Mouse (Mus musculus): ENCODE results near the gene Ano10.

Gene Ano10

DNA sequence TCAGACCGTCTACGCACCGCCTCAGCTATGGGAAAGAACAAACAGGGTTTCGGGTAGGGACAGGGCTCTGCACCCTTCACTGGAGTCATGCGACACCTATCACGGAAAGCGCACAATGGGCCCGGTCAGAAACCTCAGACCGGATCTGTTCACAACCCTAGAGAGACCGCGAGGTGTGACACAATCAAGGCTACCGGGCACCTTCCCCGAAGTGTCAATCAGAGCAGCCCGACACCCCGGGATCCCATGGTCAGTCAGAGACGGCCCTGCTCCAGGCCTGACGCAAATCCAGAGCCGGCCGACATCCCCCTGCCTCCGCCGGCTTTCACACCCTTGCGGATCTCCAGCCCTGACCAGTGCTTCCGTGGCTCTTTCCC, 370 bp downstream of the Ano10 start:
- DNase-seq (ENCODE audit: extremely low read depth, insufficient read length, low spot score) = no peak

DNA sequence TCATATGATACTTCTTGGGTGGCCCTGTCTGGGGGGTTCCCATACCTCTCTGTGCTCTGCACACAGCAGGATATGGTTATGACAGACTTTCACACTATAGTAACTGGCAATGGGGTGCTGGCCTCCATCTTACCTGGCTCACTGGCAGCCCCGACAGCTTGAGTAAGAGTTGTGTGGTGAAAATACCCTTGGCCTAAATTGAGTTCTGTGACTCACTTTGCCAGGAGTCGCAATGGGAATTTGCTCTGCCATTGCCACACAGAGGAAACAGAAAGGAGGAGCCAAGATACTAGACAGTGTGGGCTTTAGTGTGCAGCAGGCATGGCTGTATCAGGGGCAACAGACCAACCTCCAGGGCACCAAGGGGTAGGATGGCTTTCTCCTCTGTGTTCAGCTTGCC, 4.0 kb downstream of the Ano10 start:
- no peak for DNase-seq (ENCODE audit: extremely low read depth, insufficient read length, low spot score)

DNA sequence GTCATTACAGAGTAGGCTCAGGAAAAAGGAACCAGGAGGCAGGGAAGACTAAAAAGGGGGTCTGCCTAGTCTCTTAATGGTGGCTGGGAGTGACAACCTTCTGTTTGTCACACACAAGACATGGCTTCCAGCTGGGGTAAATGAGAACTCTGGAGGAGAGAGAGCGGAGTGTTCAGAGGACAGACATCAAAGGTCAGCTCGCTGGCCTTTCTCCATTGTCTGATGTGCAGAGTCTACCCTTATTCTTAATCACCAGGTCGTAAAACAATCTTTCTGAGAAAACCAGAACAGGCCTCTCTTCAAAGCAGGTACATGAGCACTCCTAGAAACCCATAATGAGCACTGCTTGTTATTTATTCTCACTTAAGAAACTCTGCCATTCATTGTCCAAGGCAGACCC, 5.8 kb downstream of the Ano10 start:
- DNase-seq (ENCODE audit: extremely low read depth, insufficient read length, low spot score) = no peak

DNA sequence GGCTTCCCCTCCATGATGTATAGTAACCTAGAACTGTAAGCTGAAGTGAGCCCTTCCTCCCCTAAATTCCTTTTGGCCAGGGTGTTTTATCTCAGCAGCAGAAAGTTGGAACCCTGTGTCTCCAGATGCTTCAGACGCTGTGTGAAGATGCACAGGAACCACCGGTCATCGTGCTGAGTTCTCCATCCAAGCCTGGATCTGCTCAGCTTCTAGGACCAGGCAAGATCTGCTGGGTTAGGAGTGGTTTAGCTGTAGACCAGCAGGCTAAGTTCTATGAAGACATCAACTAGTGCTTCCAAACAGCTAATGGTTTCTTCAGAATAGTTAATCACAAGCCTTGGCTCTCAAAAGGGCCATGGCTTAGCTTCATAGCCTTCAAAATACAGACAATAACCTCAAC, 6.7 kb downstream of the Ano10 start:
- no peak for DNase-seq (ENCODE audit: extremely low read depth, insufficient read length, low spot score)

DNA sequence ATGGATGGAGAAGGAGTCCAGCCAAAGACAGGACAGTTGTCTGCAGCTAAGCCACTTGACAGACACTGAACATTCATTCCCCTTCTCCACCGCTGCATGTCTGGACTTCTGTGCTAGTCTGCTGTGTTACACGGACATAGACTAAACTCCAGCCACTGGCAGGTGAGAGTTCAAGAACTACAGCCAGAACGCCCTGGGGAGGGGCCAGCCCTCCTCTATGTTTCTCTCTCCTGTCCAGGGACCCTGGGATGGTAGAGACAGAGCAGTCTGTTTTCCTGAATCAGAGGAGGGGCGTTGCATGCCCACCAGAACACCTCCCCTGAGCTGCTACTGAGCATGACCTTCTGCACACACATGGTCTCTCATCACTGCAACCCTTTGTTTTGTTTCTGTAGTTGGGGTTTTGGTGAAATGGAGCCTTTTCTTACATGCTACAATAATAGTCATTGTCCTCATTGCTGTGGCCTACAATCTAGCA, 8.4 kb downstream of the Ano10 start:
- DNase-seq (ENCODE audit: extremely low read depth, insufficient read length, low spot score) = no peak

DNA sequence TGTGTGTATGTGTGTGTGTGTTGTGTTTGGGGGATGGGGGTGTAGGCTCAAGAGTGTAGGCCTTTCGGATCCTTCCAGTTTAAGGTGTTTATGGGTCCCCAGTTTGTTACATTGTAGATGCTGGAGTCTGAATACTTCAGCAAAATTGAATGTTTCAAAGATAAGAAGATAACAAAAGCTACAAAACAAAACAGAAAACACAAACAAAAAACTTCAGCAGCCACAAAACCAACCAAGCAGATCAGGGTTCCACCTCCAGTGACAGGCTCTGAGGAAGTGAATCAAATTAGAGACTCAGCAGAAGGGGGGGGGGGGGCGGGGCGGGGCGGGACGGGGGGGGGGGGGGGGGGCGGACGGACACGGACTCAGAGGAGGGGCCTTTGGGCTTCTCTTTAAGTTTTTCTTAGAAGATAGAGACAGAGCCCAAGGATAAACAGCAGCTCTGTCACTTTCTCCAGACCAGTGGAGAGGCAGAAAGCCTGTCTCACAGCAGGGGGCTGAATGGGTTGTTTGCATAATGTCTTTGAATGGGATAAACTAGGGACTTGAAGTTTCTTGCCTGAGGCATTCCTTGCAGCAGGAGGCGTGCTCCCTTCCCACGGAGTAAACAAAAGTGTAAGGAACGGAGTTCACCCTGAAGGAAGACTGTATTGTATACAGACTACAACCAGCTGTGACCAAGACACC, 8.9 kb downstream of the Ano10 start:
- no peak for DNase-seq (ENCODE audit: extremely low read depth, insufficient read length, low spot score)

DNA sequence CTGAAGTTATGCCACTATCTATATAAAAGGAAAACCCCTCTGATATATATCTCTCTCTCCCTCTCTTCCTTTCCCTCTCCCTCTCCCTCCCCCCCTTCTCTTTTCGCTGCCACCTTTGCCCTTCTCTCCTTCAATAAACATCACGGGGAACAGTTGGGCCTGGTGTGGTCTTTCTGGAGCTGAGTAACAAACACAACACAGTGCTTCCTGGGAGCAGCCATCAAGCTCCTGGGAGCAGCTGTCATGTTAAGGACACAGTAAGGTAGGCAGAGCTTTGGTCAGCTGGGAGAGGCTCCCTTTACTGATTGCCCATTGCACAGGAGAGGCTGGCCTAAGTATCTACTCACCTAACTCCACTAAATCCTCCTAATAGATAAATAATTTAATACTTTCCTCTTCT, 9.5 kb downstream of the Ano10 start:
- DNase-seq (ENCODE audit: extremely low read depth, insufficient read length, low spot score) = no peak

DNA sequence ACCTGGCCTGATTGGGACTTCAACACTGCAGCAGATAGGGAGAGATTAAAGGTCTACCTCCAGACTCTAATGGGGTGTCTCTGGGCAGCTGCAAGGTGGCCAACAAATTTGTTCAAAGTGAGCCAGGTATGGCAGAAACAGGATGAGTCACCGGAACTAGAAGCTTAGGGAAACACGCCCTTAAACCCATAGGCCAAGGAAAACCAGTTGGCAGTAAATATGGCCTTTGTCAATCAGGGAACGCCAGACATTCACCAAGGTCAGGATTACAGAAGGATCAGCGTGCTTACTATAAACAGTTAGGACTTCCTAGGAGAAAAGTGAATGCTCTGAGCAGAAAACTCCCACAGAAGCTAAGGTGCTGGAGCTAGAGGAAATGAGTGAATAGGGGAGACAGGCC, 13.2 kb downstream of the Ano10 start:
- DNase-seq (ENCODE audit: extremely low read depth, insufficient read length, low spot score) = no peak

DNA sequence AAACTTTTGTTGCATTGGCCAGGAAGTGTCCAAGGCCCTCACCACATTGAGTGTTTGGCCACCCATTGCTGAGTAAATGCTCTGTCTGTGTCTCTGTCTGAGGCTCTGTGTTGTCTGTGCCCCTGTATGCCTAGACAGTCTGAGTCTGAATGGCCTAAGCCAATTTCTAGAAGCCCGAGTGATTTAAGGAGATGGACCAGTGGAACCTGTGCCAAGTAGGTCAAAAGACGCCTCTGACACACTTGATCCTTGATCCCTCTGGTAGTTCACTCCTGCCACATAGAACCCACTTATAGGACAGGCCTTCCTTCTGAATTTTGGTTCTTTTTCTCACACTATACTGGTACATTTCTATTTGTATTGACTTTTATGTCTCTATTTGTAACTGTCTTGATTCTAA, 17.6 kb downstream of the Ano10 start:
- DNase-seq (ENCODE audit: extremely low read depth, insufficient read length, low spot score) = no peak

DNA sequence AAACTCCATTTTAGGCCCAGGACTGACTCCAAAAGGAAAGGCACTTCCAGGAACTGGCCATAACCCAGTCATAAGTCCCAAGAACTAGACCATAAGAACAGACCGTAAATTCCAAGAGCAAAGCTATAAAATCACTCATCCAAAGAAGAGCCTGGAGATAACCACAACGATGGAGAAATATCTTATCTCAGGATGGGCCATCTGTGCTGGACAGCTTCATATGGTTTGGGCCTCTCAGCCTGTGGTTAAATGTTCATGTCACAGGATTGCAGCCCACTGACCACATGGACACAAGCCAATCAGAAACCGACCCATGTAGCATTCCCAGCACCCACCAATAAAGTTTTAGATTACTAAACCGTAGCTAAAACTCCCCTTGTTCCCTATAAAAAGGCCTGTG, 18.1 kb downstream of the Ano10 start:
- DNase-seq (ENCODE audit: extremely low read depth, insufficient read length, low spot score) = no peak

DNA sequence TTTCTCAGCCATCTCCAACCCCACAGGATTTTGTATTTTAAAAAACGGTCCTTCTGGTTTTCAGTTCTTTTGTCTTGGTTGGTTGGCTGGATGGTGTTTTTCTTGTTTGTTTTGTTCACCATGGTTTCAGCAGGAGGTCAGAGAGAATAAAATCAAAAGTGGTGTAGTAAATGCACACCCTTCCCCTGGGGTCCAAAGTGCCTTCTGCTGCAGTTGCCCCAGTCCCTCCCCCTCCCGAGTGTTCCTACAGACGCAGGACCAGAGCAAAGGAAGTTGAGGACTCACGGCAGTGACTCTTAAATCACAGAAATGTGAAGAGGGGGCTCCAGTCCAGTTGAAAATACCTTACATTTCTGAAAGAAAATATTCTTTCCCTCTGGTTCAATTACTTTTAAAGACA, 19.9 kb downstream of the Ano10 start:
- no peak for DNase-seq (ENCODE audit: extremely low read depth, insufficient read length, low spot score)

DNA sequence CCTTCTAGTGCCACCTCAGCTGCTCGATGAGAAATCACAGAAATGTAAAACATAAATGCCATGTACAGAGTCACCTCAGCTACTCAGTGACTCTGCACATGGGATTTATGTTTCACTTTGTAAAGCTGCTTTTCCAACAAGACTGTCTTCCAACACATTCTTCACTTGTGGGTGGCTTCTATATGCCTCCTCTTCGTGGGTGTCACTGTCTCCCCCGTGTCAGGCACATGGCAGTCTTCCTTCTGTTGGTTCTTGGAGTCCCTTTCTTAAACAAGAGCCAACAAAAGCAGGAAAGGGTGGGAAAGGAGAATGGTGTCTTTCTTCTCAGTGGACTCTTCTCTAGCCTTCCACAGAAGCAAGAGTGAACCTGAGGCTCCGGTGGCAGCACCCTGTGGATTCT, 20.3 kb downstream of the Ano10 start:
- no peak for DNase-seq (ENCODE audit: extremely low read depth, insufficient read length, low spot score)

DNA sequence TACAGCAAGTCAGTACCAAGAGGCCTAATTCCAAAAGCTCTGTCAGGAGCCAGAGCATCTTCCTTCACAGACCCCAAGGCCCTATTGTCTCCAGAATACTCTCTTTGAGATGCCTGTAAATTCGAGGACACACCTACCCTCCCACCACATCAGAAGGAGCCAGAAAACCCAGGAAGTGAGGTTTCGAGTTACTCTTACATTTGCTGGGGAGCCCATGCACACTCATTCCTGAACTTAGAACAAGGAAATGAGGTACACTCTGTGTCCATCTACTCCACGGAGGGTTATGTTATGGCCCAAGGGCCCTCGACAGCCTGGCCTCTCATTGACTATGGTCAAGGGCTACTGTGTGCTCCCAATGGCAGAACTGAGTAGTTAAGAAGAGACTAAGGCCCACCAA, 22.4 kb downstream of the Ano10 start:
- no peak for DNase-seq (ENCODE audit: extremely low read depth, insufficient read length, low spot score)

DNA sequence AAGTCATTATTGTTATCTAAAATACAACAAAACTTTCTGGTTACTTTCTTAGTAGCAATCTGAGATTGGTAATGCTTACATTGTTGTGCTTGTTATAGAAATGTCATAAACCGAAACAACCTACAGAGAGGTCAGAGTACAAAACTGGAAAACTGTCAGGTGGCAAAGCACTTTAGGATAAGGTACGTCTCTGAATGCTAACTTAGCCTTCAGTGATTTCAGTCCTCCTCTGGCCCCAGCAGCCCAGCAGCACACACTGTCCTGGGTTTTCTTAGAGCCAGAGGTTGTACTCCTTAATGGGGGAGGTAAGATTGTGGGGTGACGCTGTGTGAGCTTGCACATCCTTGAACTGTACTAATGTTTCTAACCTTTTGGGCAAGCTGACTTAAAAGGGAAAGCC, 22.9 kb downstream of the Ano10 start:
- DNase-seq (ENCODE audit: extremely low read depth, insufficient read length, low spot score) = no peak

DNA sequence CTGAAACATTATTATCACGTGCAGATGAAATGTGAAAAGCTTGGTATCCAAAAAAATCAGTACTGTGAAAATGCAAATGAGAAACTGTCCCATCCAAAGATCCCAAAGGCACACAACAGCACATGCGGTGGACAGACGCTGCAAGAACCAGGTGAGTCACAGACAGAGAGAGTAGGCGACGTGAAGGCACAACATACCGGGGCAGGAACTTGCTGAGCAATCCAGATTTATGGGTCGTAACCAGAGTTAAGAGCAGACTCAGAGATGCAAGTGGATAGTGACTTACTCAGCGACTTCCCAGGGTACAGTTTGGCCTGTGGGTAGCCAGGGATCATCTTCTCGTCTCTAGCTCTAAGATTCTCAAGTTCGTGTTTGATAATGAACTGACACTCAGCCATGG, 23.3 kb downstream of the Ano10 start:
- DNase-seq (ENCODE audit: extremely low read depth, insufficient read length, low spot score) = no peak

DNA sequence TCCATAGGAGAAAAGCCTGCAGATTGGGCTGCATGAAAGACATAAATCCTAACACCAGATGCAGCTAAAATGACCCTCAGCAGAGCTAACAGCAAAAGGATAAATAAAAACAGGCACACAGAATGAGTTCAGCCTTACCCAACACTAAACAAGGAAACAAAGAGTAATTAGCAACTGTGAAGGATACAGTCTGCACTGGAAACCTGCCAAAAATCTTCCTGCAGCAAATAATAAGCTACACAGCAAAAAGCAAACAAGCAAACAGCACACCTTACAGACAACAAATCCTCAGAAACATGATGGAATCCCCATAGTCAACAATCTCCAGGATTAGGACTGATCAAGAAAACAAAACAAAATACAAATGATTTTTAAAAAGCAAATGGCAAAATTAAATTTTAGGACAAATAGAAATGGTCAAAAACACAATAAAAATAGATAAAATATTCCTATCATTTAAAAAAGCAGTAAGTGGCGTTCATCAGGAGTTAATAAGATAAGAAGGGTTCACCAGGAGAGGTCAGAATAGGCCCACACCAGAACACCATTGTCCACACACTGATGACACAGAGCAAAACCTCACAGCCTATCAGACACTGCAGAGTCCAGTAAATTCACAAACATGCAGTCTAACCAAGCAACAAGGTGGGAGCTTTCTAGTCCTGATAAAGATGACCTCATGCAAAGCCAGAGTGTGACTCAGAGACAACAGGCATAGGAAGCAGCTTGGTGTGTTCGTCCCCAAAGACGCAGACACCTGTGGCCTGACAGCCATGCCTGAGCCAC, 24.8 kb downstream of the Ano10 start:
- no peak for DNase-seq (ENCODE audit: extremely low read depth, insufficient read length, low spot score)

DNA sequence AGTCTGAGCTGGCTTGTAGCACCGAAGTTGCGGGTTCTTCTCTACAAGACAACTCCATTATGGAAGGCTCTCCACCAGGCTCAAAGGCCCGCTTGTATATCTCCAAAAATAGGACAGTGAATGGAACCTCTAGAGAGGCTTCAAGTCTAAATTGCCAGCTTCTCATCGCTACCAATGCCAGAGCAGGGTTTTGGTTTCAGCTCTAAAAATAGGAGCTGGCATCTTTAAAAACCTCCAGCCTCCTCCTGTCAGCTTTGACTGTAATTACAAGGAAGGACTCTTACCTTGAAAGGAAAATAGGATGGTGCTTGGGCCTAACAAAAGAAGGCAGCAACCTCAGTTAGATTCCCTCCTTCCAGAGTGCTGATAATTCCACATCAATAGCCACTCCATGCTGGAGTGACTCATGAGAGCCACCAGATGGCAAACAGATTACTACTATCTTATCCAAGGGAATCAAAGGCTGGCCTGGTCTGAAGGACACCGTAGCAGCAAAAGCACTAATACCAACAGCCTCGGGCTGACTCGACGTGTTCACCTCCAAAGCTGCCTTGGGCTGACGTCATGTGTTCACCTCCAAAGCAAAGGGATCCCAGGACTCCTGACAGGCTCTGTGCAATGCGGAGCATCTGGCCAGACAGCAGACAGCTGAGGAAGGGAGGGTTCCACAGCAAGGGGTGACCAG, 28.6 kb downstream of the Ano10 start:
- DNase-seq (ENCODE audit: extremely low read depth, insufficient read length, low spot score) = no peak

DNA sequence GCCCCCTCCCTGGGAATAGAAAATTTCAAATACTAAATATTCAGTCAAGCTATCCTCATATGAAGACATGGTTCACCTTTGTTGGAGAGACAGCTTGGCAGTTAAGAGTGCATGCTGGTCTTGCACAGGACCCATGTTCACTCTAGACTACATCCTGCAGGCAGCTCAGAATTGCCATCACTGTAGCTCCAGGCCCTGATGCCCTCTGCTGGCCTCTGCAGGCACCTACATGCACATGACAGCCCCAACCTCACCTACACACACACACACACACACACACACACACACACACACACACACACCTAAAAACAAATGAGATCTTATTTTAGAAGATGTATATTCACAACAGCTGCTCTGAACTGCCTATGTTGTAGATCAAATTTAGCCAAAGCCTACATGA, 31.1 kb downstream of the Ano10 start:
- DNase-seq (ENCODE audit: extremely low read depth, insufficient read length, low spot score) = no peak

DNA sequence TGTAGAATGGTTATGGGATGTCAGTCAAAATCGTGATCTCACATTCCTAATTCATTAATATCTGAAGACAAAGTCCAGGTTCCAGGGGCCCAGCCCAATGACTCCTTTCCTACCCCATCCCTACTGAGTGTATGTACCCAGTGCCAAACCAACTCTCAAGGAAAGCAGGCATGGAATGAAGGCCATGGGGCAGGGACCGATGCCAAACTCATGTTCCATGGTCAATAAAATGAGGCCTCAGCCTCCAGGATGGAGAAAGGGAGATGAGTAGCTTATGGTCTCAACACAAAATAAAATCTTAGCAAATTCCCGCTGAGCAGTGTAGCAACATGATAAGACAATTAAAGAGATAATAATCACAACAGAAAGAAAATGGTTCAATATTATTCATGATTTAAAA, 39.8 kb downstream of the Ano10 start:
- no peak for DNase-seq (ENCODE audit: extremely low read depth, insufficient read length, low spot score)

DNA sequence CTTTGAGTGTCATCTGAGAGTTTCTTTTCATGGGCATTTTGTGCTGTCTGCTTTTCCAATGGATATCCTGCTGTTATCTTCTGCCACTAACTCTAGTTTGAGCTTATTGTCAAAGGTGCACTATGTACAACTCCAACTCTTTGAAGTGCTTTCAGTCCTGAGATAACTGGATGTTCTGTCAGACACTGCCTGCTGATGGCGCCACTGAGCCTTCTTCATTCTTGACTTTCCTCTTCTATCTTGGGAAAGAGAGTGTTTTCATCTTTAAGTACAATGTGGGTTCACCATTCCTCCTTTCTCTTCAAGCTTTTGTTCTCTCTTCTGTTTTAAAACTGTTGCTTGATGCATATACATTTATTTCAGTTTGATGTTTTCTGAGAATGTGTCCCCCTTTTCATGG, 42.1 kb downstream of the Ano10 start:
- DNase-seq (ENCODE audit: extremely low read depth, insufficient read length, low spot score) = no peak

DNA sequence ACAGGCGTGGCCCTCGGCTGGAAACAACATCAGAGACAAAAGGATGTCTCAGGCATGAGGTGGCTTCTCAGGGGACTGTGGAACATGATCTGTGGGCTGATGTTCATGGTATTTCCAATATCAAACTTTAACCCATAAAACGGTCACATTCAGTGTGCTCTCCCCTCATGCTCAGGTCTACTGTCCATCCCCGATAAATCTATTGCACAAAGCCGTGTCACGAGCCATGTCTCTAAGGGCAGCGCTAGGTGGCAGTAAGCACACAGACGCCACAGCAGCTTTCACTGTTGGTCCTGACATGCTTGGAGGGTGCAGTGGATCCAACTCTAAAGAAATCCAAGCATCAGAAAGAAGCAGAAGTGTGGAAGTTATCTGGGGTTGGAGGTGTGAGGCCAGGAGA, 46.1 kb downstream of the Ano10 start:
- DNase-seq (ENCODE audit: extremely low read depth, insufficient read length, low spot score) = no peak

DNA sequence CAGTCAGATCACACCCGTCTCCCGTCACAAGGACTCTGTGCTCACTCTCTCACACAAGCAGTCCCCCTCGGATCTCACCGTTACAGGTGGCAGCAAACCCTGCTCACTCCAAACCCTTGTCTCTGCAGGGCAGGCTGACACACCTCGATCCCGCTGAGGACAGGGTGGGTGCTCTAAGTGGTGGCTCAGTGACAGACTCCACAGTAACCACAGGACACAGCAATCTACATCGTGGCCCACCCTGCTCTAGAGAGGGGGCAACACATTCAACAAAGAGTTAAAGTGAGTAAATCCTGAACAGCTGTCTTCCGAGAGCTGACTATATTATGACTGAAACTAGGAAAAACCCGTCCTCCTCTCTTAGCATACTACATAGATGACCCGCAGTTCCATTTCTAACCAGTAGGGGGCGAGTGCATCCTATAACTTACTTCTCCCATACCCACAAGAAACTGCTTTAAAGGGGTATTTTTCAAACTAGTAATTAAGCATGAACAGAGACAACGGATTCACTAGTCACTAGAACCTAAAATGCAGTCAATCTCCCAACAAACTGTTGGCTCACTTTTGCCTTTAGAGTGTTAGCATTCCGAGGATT, 46.7 kb downstream of the Ano10 start:
- no peak for DNase-seq (ENCODE audit: extremely low read depth, insufficient read length, low spot score)

Measured in 3134 (cell line).